Mouse (Mus musculus): ENCODE data around the gene Fam50b.

DNA sequence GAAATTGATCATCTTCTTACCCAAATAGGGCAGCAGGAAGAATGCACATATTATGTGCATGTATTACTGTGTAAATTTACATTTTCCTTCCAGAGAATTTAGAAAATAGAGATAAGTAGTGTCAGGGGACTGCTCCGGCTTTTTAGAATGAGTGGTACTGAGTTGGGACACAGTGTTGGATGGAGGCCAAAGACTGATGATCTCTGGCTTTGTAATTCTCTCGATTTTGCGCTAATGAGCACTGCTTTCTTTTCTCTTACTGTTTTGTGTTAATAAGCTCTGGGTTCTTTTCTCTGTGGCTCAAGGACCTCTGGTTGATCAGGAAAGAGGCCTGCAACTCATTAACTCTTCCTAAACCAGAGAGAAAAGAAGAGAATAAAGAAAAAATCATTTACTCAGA, 42.1 kb downstream of the Fam50b start:
- TF ChIP-seq POLR2A (IDR thresholded peaks at IDR 0.05; ENCODE audit: low read depth, low read length) (no peak), CTCF (conservative IDR thresholded peaks at IDR 0.05; ENCODE audit: insufficient read depth, insufficient read length, low read depth, low read length) (no peak)
